Mouse (Mus musculus): ENCODE results near the gene Sirt6. TPM values are rescaled to one million over a fixed set of nuclear protein-coding genes. Genes with fewer than 3 reads are reported as not detected.

Gene Sirt6
- 7.3 TPM for polyA plus RNA-seq (2017; shearing (Covaris generic))

DNA sequence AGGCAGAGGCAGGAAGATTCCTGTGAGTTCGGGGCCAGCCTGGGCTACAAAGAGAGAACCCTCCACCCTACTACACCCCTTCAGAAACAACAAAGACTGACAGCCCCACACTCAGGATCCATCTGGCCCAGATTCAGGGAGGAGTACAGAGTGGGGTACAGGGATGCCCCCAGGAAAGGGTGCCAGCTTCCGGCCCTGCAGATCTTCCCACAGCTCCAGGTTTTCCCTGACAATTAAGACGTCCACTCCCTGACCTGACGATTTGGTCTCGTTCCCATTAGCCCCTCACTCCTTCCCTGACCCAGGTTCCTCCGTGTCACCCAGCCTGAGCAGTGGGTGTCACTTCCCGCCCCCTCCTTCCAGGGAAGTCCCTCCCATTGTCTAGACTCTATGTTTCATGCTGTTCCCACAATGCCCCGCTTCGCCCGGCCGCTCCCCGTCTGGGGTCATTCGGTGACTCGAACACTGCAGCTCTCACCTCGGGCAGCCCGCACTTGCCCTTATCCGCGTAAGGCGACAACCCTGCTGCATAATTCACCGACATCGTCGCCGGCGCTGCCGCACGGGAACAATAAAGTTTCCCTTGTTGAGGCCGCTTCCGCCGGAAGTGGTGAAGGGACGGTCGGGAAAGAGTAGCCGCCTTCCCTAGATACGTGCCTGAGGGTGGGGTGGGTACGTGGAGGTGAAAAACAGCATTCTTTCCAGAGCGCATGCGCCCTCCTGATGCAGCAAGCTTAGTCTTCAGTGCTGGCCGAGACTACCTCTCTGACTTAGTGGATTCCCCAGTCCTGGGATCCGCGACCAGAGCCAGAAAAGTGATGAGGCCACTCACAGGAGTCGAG, at the start of gene Sirt6:
Sirt6 (minus strand) TSS at position 804 of the 842 bp plus-strand sequence.

DNA sequence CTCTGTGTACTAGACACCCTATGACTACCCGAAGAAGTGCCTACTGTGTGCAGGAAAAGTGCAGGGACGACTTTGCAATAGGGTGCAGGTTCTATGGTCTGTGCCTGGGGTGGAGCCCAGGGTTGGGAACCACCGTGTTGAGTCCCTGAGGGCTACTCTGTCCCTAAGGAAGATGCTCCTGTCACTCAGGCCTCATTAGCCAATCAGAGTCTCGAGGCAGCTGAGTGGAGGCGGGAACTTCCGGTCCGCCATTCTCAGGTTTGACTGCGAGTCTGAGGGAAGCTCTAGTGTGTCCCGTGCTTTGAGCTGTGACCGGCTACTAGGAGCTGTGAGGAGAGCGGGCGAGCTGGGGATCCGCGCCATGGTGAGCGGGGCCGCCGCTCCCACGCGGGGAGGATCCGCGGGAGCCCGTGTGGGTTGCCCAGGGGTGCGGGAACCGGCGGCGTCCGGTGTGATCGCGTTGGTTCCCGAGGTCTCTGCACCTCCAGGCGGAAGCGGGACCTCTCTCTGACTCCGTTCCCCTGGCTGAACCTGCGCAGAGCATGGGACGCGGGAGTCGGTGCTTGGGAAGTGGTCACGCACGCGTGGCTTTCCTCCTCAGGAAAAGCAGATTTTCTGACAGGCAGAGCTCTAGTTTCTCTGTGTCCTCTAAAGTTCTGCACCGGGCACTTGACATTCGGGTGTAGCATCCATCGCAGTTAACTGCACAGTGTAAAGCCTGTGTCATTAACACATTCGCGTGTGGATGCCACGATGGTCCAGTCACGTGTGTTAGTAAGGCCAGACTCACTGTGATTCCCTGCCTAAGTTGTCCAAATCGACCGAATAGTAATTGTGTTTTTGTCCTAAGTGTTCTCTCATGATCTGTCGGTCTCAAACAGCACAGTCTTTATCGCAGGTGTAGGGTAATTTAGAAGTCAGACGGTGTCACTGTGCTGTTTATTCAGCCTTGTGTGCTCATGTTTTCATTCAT, 21.5 kb upstream of the Sirt6 start, which contains the start of gene Gm10778:
Gm10778 (plus strand) TSS at position 257 of the 973 bp plus-strand sequence.

GRCm38 (mm10) chr10:81628390-81628789, 793 bp upstream of the Sirt6 start, which contains the start of gene Ankrd24:
Gene Ankrd24 (plus strand): TSS chr10:81628540.

DNA sequence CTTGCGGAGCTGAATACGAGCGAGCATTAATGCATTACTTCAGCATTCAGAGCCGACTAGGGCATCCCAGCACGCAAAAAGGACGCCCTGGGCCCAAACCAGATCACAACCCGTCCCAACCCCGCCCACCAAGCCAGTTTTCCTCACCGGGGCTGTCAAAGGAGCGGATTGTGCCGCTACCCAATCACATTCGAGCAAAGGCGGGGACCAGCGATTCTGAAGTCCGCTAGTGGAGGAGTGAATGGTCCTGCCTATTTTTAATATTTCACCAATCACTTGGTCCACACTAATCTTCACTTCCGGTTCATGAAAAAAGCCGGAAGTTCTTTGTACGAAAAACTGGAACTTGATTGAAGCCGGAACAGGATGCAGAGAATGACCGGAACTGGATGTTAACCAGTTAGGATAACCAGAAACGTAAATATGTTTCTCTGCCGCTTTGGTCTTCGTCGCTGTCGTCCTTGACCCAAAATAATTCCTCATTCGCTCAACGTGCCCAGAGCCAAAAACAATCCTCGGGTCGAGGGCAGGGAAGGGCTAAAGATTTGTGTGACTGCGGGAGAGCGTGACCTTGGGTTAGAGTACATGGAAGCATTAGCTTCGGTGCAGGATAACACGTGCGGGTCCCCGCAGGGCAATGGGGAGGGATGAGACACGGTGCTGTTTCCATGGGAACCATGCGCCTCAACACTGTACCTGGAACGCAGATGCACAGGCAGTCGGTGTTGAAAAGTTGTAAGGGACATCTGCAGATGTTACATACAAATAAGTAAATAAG, 21.4 kb downstream of the Sirt6 start, which contains the start of gene BC025920:
BC025920 (plus strand) TSS at position 297 of the 778 bp plus-strand sequence.

GRCm38 (mm10) chr10:81600738-81601203, 26.8 kb downstream of the Sirt6 start, which contains the start of gene Tle6:
Gene Tle6 (minus strand): TSS chr10:81601073.

GRCm38 (mm10) chr10:81574081-81575056, 53.2 kb downstream of the Sirt6 start, which contains the start of gene Tle2:
Gene Tle2 (plus strand): TSS chr10:81574561.

Other genes starting within 250 kb of the Sirt6 start
- 46.9 TPM for gene Fzr1, start 249.3 kb downstream of the Sirt6 start, polyA plus RNA-seq (2017; shearing (Covaris generic))
- 41.2 TPM for gene Dohh, start 243.4 kb downstream of the Sirt6 start, polyA plus RNA-seq (2017; shearing (Covaris generic))
- gene Gm48551, start 243.3 kb downstream of the Sirt6 start, polyA plus RNA-seq (2017; shearing (Covaris generic)): 1.6 TPM
- gene Gm48552, start 238.8 kb downstream of the Sirt6 start, polyA plus RNA-seq (2017; shearing (Covaris generic)): 1.6 TPM
- gene Smim24, start 234.7 kb downstream of the Sirt6 start, polyA plus RNA-seq (2017; shearing (Covaris generic)): 1.1 TPM
- gene Nfic, start 172.2 kb downstream of the Sirt6 start, polyA plus RNA-seq (2017; shearing (Covaris generic)): 17.9 TPM
- not detected for gene Celf5, start 145.1 kb downstream of the Sirt6 start, polyA plus RNA-seq (2017; shearing (Covaris generic))
- gene Ncln, start 131.4 kb downstream of the Sirt6 start, polyA plus RNA-seq (2017; shearing (Covaris generic)): 104 TPM
- 64.0 TPM for gene S1pr4, start 127.7 kb downstream of the Sirt6 start, polyA plus RNA-seq (2017; shearing (Covaris generic))
- 89.2 TPM for gene Gna15, start 103.6 kb downstream of the Sirt6 start, polyA plus RNA-seq (2017; shearing (Covaris generic))
- gene Gna11, start 82.6 kb downstream of the Sirt6 start, polyA plus RNA-seq (2017; shearing (Covaris generic)): 9.8 TPM
- gene Aes, start 68.3 kb downstream of the Sirt6 start, polyA plus RNA-seq (2017; shearing (Covaris generic)): 893 TPM
- 1.2 TPM for gene Tle2, start 53.2 kb downstream of the Sirt6 start, polyA plus RNA-seq (2017; shearing (Covaris generic))
- 1.5 TPM for gene Tle6, start 26.7 kb downstream of the Sirt6 start, polyA plus RNA-seq (2017; shearing (Covaris generic))
- 2.0 TPM for gene BC025920, start 21.5 kb downstream of the Sirt6 start, polyA plus RNA-seq (2017; shearing (Covaris generic))
- 2.4 TPM for gene Ankrd24, start 743 bp upstream of the Sirt6 start, polyA plus RNA-seq (2017; shearing (Covaris generic))
- 1.9 TPM for gene Gm10778, start 21.3 kb upstream of the Sirt6 start, polyA plus RNA-seq (2017; shearing (Covaris generic))
- gene Zfp433, start 77.0 kb upstream of the Sirt6 start, polyA plus RNA-seq (2017; shearing (Covaris generic)): 10.5 TPM
- gene Gm3055, start 143.4 kb upstream of the Sirt6 start, polyA plus RNA-seq (2017; shearing (Covaris generic)): 15.5 TPM
- 2.4 TPM for gene Gm4767, start 184.4 kb upstream of the Sirt6 start, polyA plus RNA-seq (2017; shearing (Covaris generic))
- gene Gm32687, start 236.1 kb upstream of the Sirt6 start, polyA plus RNA-seq (2017; shearing (Covaris generic)): 3.6 TPM